Mouse (Mus musculus) lung, embryonic 16.5 days (tissue): ENCODE results near the gene Itga6. TPM values are rescaled to one million over a fixed set of nuclear protein-coding genes. Genes with fewer than 3 reads are reported as not detected.
"Not testable (repeated sequence)": the region's sequence is repeated elsewhere in the genome, so short reads cannot be mapped to it uniquely, and the experiment has no call there.

Source experiments
- ATAC-seq: fragments of 200-750 bp; cut with Nextera tagmentation; 2 replicates; pipeline ENCODE4 v1.8.0; 2017; ENCODE audit warnings: low read depth, mild to moderate bottlenecking, moderate library complexity
- H3K27ac ChIP-seq: fragments of 300-500 bp; sonication (generic); 2 replicates; pipeline ENCODE4 v1.5.1; 2014; ENCODE audit warnings: mild to moderate bottlenecking, control low read depth, low read length
- H3K27me3 ChIP-seq: fragments of 300-500 bp; sonication (generic); 2 replicates; pipeline ENCODE4 v1.6.1; 2014; ENCODE audit warnings: low read depth, low read length, mixed read lengths; ENCODE audit not compliant: control insufficient read depth, insufficient read depth
- H3K36me3 ChIP-seq: fragments of 300-500 bp; sonication (generic); 2 replicates; pipeline ENCODE4 v1.6.1; 2014; ENCODE audit warnings: low read length; ENCODE audit not compliant: control insufficient read depth, insufficient read depth
- H3K4me1 ChIP-seq: fragments of 300-500 bp; sonication (generic); replicated peaks from 2 replicates; pipeline ENCODE4 v1.6.1; 2014; ENCODE audit warnings: low read length, mixed read lengths; ENCODE audit not compliant: control insufficient read depth, insufficient read depth
- H3K4me2 ChIP-seq: fragments of 300-500 bp; sonication (generic); 2 replicates; pipeline ENCODE4 v1.6.1; 2014; ENCODE audit warnings: low read depth, low read length, control low read depth
- H3K4me3 ChIP-seq: fragments of 300-500 bp; sonication (generic); 2 replicates; pipeline ENCODE4 v1.5.1; 2014; ENCODE audit warnings: mild to moderate bottlenecking, low read length, control low read depth
- H3K9ac ChIP-seq: fragments of 300-500 bp; sonication (generic); 2 replicates; pipeline ENCODE4 v1.6.1; 2014; ENCODE audit warnings: low read length, control low read depth
- H3K9me3 ChIP-seq: fragments of 300-500 bp; sonication (generic); 2 replicates; pipeline ENCODE4 v1.6.1; 2016; ENCODE audit warnings: low read length; ENCODE audit not compliant: control insufficient read depth
- WGBS: fragments of 180-500 bp; shearing (Covaris S2); extraction: QIAGEN DNeasy Blood & Tissue Kit; methylation state at CpG from one replicate; pipeline ENCODE4 v1.1.7; 2014; 5-methylcytosine and 5-hydroxymethylcytosine counted together
- polyA plus RNA-seq: library from polyadenylated mRNA; unstranded; fragments of >200 nt; fragmentation: Nextera tagmentation; extraction: Ambion mirVana; gene quantifications from 2 replicates; pipeline ENCODE4 v1.2.1, GENCODE M21; 2015

Gene Itga6
- polyA plus RNA-seq, 1 experiment from 2014 or later: 79.0 TPM

- 93% methylated on average over 12 of the region's 12 CpGs for WGBS
- peaks cover 13% of the 10 kb centered on the region; the same call in 1 of the 2 replicates for H3K36me3 ChIP-seq
- no peak for ATAC-seq
Observed at GRCm38 (mm10) chr2:71897420-71897819, 152.0 kb downstream of the Itga6 start.

GRCm38 (mm10) chr2:71898335-71898856, 153.0 kb downstream of the Itga6 start:
- H3K27me3 ChIP-seq: no peaks in the 10 kb centered on the region
- no peaks in the 10 kb centered on the region for H3K4me1 ChIP-seq
- ATAC-seq: no peak
- H3K27ac ChIP-seq: no peak overlapping the region
- H3K9ac ChIP-seq: no peak overlapping the region
- no peak overlapping the region for H3K4me2 ChIP-seq
- 53% methylated on average over 8 of the region's 8 CpGs for WGBS
- H3K4me3 ChIP-seq: no peak overlapping the region
- peaks cover 6% of the 10 kb centered on the region; the same call in 1 of the 2 replicates for H3K36me3 ChIP-seq
- H3K9me3 ChIP-seq: no peaks in the 10 kb centered on the region

More at GRCm38 (mm10) chr2:71897420-71897819, 152.0 kb downstream of the Itga6 start:
- Histone ChIP-seq H3K4me3 (no peak overlapping the region), H3K9me3 (no peaks in the 10 kb centered on the region), H3K4me2 (no peak overlapping the region), H3K27ac (no peak overlapping the region), H3K9ac (no peak overlapping the region), H3K4me1 (no peaks in the 10 kb centered on the region), H3K27me3 (no peaks in the 10 kb centered on the region)

- Histone ChIP-seq H3K27ac (no peak overlapping the region), H3K4me1 (no peaks in the 10 kb centered on the region), H3K27me3 (no peaks in the 10 kb centered on the region), H3K4me2 (no peak overlapping the region), H3K9ac (no peak overlapping the region), H3K4me3 (no peak overlapping the region), H3K9me3 (no peaks in the 10 kb centered on the region), H3K36me3 (peaks cover 4% of the 10 kb centered on the region; the same call in 1 of the 2 replicates)
- WGBS: 74% methylated on average over 15 of the region's 15 CpGs
- no peak for ATAC-seq
Observed at GRCm38 (mm10) chr2:71899886-71900285, 154.5 kb downstream of the Itga6 start.

- 87% methylated on average over 7 of the region's 7 CpGs for WGBS
- H3K9me3 ChIP-seq: no peaks in the 10 kb centered on the region
- no peaks in the 10 kb centered on the region for H3K27me3 ChIP-seq
- no peak overlapping the region for H3K4me2 ChIP-seq
- no peaks in the 10 kb centered on the region for H3K4me1 ChIP-seq
- no peak overlapping the region for H3K4me3 ChIP-seq
- H3K9ac ChIP-seq: no peak overlapping the region
- peaks cover under 1% of the 10 kb centered on the region; the same call in 1 of the 2 replicates for H3K36me3 ChIP-seq
- ATAC-seq: no peak
- H3K27ac ChIP-seq: no peak overlapping the region
Observed at GRCm38 (mm10) chr2:71905154-71905553, 159.7 kb downstream of the Itga6 start.

- H3K9ac ChIP-seq, H3K27me3 ChIP-seq, H3K9me3 ChIP-seq, H3K36me3 ChIP-seq, H3K4me2 ChIP-seq, ATAC-seq, H3K27ac ChIP-seq, H3K4me1 ChIP-seq, H3K4me3 ChIP-seq: not testable (repeated sequence)
- 92% methylated on average over 8 of the region's 8 CpGs for WGBS
Observed at GRCm38 (mm10) chr2:71906356-71906755, 160.9 kb downstream of the Itga6 start.

Other genes with a start within 250 kb of the Itga6 start
- 0.24 and 0.34 TPM in 2 replicates for gene Dlx1, start 217.5 kb upstream of the Itga6 start, polyA plus RNA-seq
- 0.08 and 0.14 TPM in 2 replicates for gene Dlx2, start 198.9 kb upstream of the Itga6 start, polyA plus RNA-seq
- gene Pdk1, start 127.6 kb downstream of the Itga6 start, polyA plus RNA-seq: 54.0 and 57.1 TPM in 2 replicates
- gene Rapgef4, start 235.6 kb downstream of the Itga6 start, polyA plus RNA-seq: 3.7 and 6.8 TPM in 2 replicates